Mouse (Mus musculus) olfactory bulb, adult 2 months (tissue): ENCODE results near the gene B230219D22Rik. TPM values are rescaled to one million over a fixed set of nuclear protein-coding genes. Genes with fewer than 3 reads are reported as not detected.

Experiments
- H3K27ac ChIP-seq: fragments of 200-500 bp; 2 replicates; pipeline ENCODE4 v1.5.1; 2012; ENCODE audit warnings: low read depth, low read length; ENCODE audit not compliant: insufficient read depth
- H3K4me1 ChIP-seq: fragments of 200-500 bp; 2 replicates; pipeline ENCODE4 v1.6.1; 2012; ENCODE audit warnings: low read length; ENCODE audit not compliant: control insufficient read depth, insufficient read depth
- H3K4me3 ChIP-seq: fragments of 200-500 bp; 2 replicates; pipeline ENCODE4 v1.5.1; 2012; ENCODE audit warnings: mild to moderate bottlenecking, low read depth, low read length, moderate library complexity; ENCODE audit not compliant: insufficient read depth
- CTCF ChIP-seq: fragments of 200-500 bp; IDR thresholded peaks from 2 replicates; pipeline ENCODE4 v1.5.1; 2012; ENCODE audit warnings: low read depth, mild to moderate bottlenecking, low read length, moderate library complexity; ENCODE audit not compliant: insufficient read depth
- POLR2A ChIP-seq: fragments of 200-500 bp; IDR thresholded peaks from 2 replicates; pipeline ENCODE4 v1.6.1; 2012; ENCODE audit warnings: mild to moderate bottlenecking, low read depth, low read length, moderate library complexity; ENCODE audit not compliant: insufficient read depth
- WGBS: fragments of 180-500 bp; shearing (Covaris S2); methylation state at CpG from one replicate; pipeline ENCODE4 v1.1.7; 2018; 5-methylcytosine and 5-hydroxymethylcytosine counted together
- polyA plus RNA-seq: library from polyadenylated mRNA; stranded (reverse); fragments of >200 nt; gene quantifications from 2 replicates; pipeline ENCODE4 v1.2.4, GENCODE M21; 2012; ENCODE audit warnings: low replicate concordance; ENCODE audit not compliant: missing spikeins, insufficient read depth, insufficient read length

The B230219D22Rik gene
- polyA plus RNA-seq, result 98.5 TPM in 1 of 2 replicates, not detected in the other

DNA sequence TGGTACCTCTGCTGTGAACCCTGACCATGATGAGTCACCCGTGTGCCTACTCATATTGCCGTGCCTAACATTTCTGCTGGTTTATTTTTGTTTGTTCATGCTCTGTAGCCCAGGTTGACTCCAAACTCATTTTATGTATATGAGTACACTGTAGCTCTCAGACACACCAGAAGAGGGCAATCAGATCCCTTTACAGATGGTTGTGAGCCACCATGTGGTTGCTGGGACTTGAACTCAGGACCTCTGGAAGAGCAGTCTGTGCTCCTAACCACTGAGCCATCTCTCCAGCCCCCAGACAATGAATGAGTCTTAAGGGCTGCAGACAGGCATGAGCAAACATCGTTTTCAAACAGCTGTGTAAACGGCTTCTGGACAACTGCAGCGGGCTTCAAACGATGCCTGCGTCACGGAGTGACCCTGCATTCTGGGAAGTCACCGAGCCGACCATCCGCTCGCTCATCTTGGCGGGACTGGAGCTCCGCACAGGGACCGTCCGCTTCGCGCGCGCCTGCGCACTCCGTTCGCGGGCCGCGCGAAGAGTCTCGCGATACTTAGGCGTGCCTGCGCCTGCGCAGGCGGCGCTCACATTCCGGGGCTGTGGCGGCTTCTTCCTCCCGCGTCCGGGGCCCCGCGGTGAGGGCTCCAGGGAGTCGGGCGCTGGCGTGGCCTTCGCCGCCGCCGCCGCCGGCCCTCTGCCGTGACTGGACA lies at the start of gene B230219D22Rik:
TSS of gene B230219D22Rik (plus strand) at position 590 of the 708 bp plus-strand sequence.
- under 1% methylated on average over 51 of the region's 51 CpGs for WGBS
- peaks cover 6% of the 10 kb centered on the region; the same call in 1 of the 2 replicates for H3K4me1 ChIP-seq

DNA sequence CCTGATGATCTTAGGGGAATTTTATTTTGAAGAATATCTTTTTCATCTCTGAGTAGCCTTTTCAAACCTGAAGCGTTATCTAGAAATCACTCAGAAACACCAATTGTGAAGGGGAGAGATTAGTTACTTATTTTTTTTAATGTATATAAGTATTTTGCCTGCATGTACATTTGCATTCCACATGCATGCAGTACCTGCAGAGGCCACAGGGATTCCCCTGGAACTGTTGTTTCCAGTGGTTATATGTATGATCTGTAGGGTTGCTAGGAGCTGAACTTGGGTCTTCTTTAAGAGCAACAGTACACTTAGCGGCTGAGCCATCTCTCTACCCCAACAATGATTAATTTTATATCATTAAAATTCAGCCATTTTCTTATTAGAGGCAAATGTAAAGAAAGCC lies 48.4 kb upstream of the B230219D22Rik start:
- TF ChIP-seq CTCF, result no peak
- no peak for TF ChIP-seq POLR2A
- H3K27ac ChIP-seq, result no peak overlapping the region
- 89% methylated on average over 2 of the region's 2 CpGs for WGBS
- no peaks in the 10 kb centered on the region for H3K4me1 ChIP-seq
- H3K4me3 ChIP-seq, result no peak overlapping the region

More for the DNA sequence above, at the start of gene B230219D22Rik:
- Histone ChIP-seq H3K27ac (peak within 1 kb of the TSS; percentile 38), H3K4me3 (peak within 1 kb of the TSS; percentile 99)
- TF ChIP-seq CTCF (no peak), POLR2A (peak; percentile 100)

DNA sequence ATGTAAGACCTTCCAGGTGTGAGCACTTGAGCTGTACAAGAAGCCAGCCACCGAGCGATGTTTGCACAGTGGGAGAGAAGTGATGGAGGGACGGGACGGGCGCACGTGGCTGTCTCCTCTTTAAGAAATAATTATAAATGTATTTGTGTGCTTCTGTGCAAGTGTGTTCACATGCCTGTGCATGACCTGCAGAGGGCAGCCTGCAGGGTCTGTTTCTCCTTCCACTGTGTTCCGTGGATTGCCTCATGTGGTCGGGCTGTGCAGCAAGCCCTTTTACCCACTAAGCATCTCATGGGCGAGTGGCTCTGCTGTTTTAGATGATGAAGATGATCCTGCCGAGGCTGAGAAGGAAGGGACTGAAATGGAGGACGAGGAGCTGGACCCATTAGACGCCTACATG lies 42.8 kb upstream of the B230219D22Rik start:
- WGBS, result 79% methylated on average over 12 of the region's 12 CpGs
- H3K4me3 ChIP-seq, result no peak overlapping the region

GRCm38 (mm10) chr13:55650980-55651379 lies 41.9 kb upstream of the B230219D22Rik start:
- WGBS, result 93% methylated on average over 6 of the region's 6 CpGs
- H3K4me3 ChIP-seq, result no peak overlapping the region
- H3K4me1 ChIP-seq, result no peaks in the 10 kb centered on the region
- no peak overlapping the region for H3K27ac ChIP-seq
- no peak for TF ChIP-seq POLR2A
- no peak for TF ChIP-seq CTCF

More for the DNA sequence above, 42.8 kb upstream of the B230219D22Rik start:
- TF ChIP-seq CTCF, result no peak
- TF ChIP-seq POLR2A, result no peak
- H3K4me1 ChIP-seq, result no peaks in the 10 kb centered on the region
- no peak overlapping the region for H3K27ac ChIP-seq

DNA sequence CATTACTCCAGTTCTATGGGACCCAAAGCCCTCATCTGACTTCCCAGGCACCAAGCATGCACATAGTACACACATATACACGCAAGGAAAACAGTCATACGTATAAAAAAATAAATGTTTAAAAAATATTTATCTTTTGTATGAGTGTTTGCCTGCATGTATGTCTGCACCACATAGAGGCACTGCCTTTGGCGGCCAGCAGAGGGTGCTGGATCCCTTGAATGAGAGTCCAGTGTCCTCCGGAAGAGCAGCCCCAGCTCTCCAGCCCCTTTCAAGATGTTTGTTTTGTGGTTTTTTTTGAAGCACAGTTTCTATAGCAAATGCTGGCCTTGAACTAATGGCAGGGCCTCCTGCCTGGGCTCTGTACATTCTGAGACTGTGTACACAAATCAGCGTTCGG lies 24.4 kb upstream of the B230219D22Rik start:
- TF ChIP-seq CTCF, result peak; percentile 25; the same call in 1 of the 2 replicates
- no peak for TF ChIP-seq POLR2A
- Histone ChIP-seq H3K4me3 (no peak overlapping the region), H3K27ac (no peak overlapping the region), H3K4me1 (no peaks in the 10 kb centered on the region)
- 80% methylated on average over 6 of the region's 6 CpGs for WGBS

DNA sequence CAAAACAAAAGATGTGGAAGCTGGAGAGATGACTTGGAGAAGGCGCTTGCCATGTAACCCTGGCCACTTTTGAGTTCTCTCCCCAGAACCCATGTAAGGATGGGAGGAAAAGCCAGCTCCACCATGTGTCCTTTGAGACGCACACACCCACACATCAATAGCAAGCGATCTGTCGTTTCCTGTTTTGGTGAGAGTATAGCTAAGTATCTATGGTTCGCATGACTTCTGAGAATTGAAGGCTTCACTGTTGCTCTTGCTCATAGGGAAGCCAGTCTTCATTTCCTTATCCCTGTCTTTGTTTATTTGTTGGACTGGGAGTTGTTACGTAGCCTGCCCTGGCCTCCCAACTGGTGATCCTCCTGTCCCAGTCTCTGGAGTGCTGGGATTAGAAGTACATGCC lies 20.2 kb upstream of the B230219D22Rik start:
- TF ChIP-seq CTCF (no peak), POLR2A (no peak)
- WGBS, result 93% methylated on average over 6 of the region's 6 CpGs
- H3K27ac ChIP-seq, result no peak overlapping the region
- H3K4me1 ChIP-seq, result no peaks in the 10 kb centered on the region
- no peak overlapping the region for H3K4me3 ChIP-seq

GRCm38 (mm10) chr13:55677364-55677763 lies 15.6 kb upstream of the B230219D22Rik start:
- WGBS, result 87% methylated on average over 8 of the region's 8 CpGs
- Histone ChIP-seq H3K27ac (no peak overlapping the region), H3K4me3 (no peak overlapping the region), H3K4me1 (no peaks in the 10 kb centered on the region)
- TF ChIP-seq POLR2A (no peak), CTCF (no peak)

- Histone ChIP-seq H3K4me3 (no peak overlapping the region), H3K27ac (no peak overlapping the region), H3K4me1 (no peaks in the 10 kb centered on the region)
- TF ChIP-seq POLR2A (no peak), CTCF (no peak)
- 77% methylated on average over 9 of the region's 9 CpGs for WGBS
These were observed 10.7 kb upstream of the B230219D22Rik start for GRCm38 (mm10) chr13:55682201-55682600.

DNA sequence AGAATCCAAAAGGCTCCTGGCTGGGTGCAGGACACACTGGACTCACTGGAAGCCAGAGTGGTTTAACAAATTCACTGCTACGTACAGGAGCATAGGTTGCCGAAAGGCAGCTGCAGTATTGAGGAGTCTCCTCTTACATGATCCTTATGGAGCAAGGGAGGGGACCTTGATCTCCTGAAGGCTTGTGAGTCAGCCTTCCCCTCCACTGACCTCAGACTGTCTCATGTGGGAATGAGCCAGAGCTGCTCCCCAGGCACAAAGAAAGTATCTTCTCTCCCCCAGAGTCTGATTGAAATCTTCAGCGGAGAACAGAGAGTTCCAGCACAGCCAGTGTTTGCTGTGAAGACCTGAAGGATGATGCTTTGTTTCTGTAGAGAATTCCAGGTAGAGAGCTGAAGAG lies 9.3 kb upstream of the B230219D22Rik start:
- no peak overlapping the region for H3K27ac ChIP-seq
- 78% methylated on average over 3 of the region's 3 CpGs for WGBS
- H3K4me3 ChIP-seq, result no peak overlapping the region
- TF ChIP-seq POLR2A, result no peak
- TF ChIP-seq CTCF, result no peak
- H3K4me1 ChIP-seq, result no peaks in the 10 kb centered on the region
